Mouse (Mus musculus) large intestine, adult 2 months (tissue): ENCODE data around the gene Ggta1. TPM values are rescaled to one million over a fixed set of nuclear protein-coding genes. Genes with fewer than 3 reads are reported as not detected.

Experiments used
- DNase-seq: peaks from one replicate; pipeline ENCODE4 v3.0.0-alpha.2; 2012; ENCODE audit warnings: low read depth, low spot score
- WGBS: fragments of 180-500 bp; shearing (Covaris S2); methylation state at CpG from one replicate; pipeline ENCODE4 v1.1.7; 2018; 5-methylcytosine and 5-hydroxymethylcytosine counted together
- polyA plus RNA-seq: library from polyadenylated mRNA; depleted of rRNA; stranded (reverse); fragments of >200 nt; gene quantifications from 2 replicates; pipeline ENCODE4 v1.2.3, GENCODE M21; 2012

The Ggta1 gene
- polyA plus RNA-seq, 1 experiment: 3.9 TPM

- DNase-seq: no peak
- WGBS: 77% methylated on average over 2 of the region's 2 CpGs
Observed at GRCm38 (mm10) chr2:35412246-35412645, 50.8 kb downstream of the Ggta1 start.

GRCm38 (mm10) chr2:35411640-35412190, 51.3 kb downstream of the Ggta1 start:
- 51% methylated on average over 10 of the region's 10 CpGs for WGBS
- no peak for DNase-seq

GRCm38 (mm10) chr2:35409466-35409865, 53.6 kb downstream of the Ggta1 start:
- WGBS: 87% methylated on average over 6 of the region's 6 CpGs

DNA sequence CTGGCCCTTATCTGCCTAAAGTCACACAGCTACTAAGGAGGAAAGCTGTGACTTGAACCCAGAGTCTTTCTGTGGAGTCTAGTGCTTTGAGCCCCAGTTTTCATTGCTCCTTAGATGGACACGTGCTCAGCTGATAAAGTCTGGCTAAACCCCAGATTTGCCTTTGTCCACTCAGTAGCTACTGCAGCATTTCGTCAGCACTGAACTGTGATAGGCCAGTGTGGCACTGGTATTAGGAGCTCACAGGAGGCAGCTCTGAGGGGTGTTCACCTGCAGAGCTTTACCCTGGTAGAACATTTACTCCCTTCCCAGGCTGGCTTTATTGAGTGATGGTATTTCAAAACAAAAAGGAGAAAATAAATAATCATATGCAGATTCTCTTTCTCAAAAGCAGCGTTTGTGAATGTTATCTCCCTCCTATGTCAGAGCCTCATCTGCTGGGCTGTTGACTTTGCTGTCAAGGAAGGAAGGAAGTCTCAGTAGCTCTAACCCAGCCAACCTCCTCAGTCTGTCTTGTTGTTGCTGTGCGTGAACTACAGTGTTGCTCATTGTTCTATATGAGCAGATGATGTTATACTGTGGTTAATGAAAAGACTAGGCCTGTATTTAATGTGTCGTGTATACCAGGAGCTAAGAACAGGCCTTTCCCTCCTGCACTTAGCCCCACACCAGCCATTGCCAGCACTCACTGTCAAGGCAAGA, 54.5 kb downstream of the Ggta1 start:
- no peak for DNase-seq
- WGBS: 70% methylated on average over 5 of the region's 5 CpGs

More at GRCm38 (mm10) chr2:35409466-35409865, 53.6 kb downstream of the Ggta1 start:
- no peak for DNase-seq

- DNase-seq: no peak
- 57% methylated on average over 7 of the region's 7 CpGs for WGBS
Observed at GRCm38 (mm10) chr2:35407878-35408277, 55.2 kb downstream of the Ggta1 start.

GRCm38 (mm10) chr2:35407266-35407665, 55.8 kb downstream of the Ggta1 start:
- no peak for DNase-seq
- WGBS: 39% methylated on average over 6 of the region's 6 CpGs

GRCm38 (mm10) chr2:35406611-35407010, 56.4 kb downstream of the Ggta1 start:
- 7% methylated on average over 1 of the region's 1 CpGs for WGBS
- DNase-seq: no peak

DNA sequence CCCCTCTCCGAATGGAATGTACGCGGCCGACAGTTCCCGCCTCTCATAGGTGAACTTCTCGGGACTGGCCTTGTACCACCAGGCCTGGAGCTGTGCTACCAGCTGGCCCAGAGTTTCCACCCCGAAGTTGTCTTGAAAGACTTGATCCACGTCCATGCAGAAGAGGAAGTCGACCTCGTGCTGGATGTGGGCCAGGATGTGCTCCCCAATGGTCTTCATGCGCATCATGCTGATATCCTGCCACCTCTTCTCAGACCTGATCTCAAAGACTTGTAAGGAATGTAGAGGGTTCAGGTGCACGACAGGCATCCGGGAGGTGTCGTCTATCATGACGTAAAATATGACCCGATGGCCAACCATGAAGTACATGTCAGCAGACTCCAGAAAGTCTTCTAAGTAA, 60.6 kb downstream of the Ggta1 start:
- WGBS: 86% methylated on average over 16 of the region's 16 CpGs
- DNase-seq: no peak

DNA sequence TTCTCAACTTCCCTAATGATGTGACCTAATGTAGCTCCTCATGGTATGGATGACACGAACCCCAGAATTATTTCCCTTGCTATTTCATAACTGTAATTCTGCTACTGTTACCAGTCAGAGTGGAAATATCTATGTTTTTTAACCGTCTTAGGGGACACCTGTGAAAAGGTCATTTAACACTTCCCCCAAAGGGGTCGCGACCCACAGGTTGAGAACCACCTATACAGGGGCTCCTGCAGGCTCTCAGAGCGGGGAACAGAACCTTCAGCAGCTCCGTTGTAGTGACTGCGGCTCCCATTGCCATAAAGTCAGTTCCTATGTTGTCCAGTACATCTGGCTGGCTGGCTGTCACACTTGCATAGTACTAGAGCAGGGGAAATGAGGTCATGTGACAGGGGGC, 62.3 kb downstream of the Ggta1 start:
- WGBS: 84% methylated on average over 7 of the region's 7 CpGs
- no peak for DNase-seq

- 60% methylated on average over 6 of the region's 6 CpGs for WGBS
- no peak for DNase-seq
Observed at GRCm38 (mm10) chr2:35398184-35398828, 64.7 kb downstream of the Ggta1 start.

DNA sequence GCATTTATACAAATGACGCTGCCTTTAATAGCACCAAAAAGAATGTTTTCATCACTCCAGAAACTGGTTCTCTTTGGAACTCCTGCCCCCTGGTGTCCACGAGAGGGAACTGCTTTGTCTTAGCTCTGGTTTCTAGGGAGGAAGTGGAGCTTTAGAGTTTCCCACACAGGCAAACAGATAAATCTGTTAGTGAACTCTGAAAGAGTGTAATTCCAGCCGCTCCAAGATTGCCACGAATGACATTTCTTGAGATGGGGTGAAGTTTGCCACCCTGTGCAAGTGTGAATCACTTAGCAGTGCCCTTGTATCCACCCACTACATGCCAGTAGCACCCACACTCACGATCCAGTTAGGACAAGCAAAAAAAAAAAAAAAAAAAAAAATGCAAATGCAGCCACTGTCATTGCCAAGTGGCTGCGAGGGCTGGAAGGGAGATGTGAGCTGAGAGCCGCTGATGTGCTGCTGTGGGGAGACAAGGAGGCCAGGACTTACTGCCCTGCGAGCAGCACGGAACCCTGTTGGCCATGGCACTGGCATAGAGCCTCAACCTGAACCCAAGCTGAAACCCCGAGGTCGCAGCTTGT, 65.3 kb downstream of the Ggta1 start:
- peak; percentile 11 for DNase-seq
- 37% methylated on average over 11 of the region's 11 CpGs for WGBS

- DNase-seq: no peak
- 48% methylated on average over 5 of the region's 5 CpGs for WGBS
Observed at GRCm38 (mm10) chr2:35397096-35397495, 65.9 kb downstream of the Ggta1 start, which contains the start of gene 4930402F06Rik. Gene 4930402F06Rik, minus strand, starts transcription at chr2:35397175.

GRCm38 (mm10) chr2:35385441-35385871, 77.6 kb downstream of the Ggta1 start:
- 18% methylated on average over 9 of the region's 9 CpGs for WGBS
- DNase-seq: no peak

- 54% methylated on average over 9 of the region's 9 CpGs for WGBS
- DNase-seq: no peak
Observed at GRCm38 (mm10) chr2:35379306-35379705, 83.7 kb downstream of the Ggta1 start.

- 54% methylated on average over 6 of the region's 6 CpGs for WGBS
- DNase-seq: no peak
Observed at GRCm38 (mm10) chr2:35377600-35377999, 85.4 kb downstream of the Ggta1 start.

- WGBS: 28% methylated on average over 3 of the region's 3 CpGs
Observed at GRCm38 (mm10) chr2:35373003-35373402, 90.0 kb downstream of the Ggta1 start.

GRCm38 (mm10) chr2:35370686-35371085, 92.3 kb downstream of the Ggta1 start:
- no peak for DNase-seq

More at GRCm38 (mm10) chr2:35373003-35373402, 90.0 kb downstream of the Ggta1 start:
- DNase-seq: no peak

DNA sequence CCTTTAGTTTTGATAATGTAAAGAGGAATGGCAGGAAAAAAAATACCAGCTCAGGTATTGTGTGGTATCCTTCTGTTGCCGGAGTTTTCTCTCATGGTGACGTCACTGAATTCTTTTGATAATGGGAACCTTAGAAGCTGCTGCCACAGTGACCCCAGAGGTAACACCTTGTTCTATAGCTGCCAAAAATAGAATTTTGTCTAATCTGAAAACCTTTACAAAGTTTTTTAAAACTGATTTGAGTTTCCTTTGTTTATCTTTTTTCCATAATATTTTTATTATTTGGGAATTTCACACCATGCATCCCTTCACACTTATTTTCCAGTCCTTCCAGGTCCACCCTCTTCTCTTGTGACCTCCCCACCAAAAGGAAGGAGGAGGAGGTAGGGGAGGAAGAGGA, 95.4 kb downstream of the Ggta1 start, which contains the start of gene 4930568D16Rik:
4930568D16Rik (minus strand) TSS at position 101 of the 400 bp plus-strand sequence.
- DNase-seq: no peak
- WGBS: 75% methylated on average over 2 of the region's 2 CpGs
